Mouse (Mus musculus): Measurements from ENCODE around the gene Ubap1. TPM values are rescaled to one million over a fixed set of nuclear protein-coding genes. Genes with fewer than 3 reads are reported as not detected.

The Ubap1 gene
- polyA plus RNA-seq, 1 experiment from 2014 or later: 69.5 TPM

GRCm38 (mm10) chr4:41359358-41359757 lies 10.6 kb downstream of the Ubap1 start:
- Histone ChIP-seq H3K27ac (replicated peaks) (no peak overlapping the region), H3K4me2 (no peak overlapping the region), H3K9me3 (no peaks in the 10 kb centered on the region), H3K4me1 (replicated peaks) (no peaks in the 10 kb centered on the region), H3K36me3 (no peaks in the 10 kb centered on the region), H3K9ac (no peak overlapping the region), H3K4me3 (no peak overlapping the region), H3K27me3 (no peaks in the 10 kb centered on the region)
- ATAC-seq (ENCODE audit: low FRiP score, low read depth): no peak
- 92% methylated on average over 7 of the region's 7 CpGs for WGBS

GRCm38 (mm10) chr4:41361059-41361458 lies 12.3 kb downstream of the Ubap1 start:
- Histone ChIP-seq H3K27ac (replicated peaks) (no peak overlapping the region), H3K9me3 (no peaks in the 10 kb centered on the region), H3K4me2 (no peak overlapping the region), H3K9ac (no peak overlapping the region), H3K4me3 (no peak overlapping the region), H3K36me3 (no peaks in the 10 kb centered on the region), H3K27me3 (no peaks in the 10 kb centered on the region), H3K4me1 (replicated peaks) (no peaks in the 10 kb centered on the region)
- 90% methylated on average over 3 of the region's 3 CpGs for WGBS
- no peak for ATAC-seq (ENCODE audit: low FRiP score, low read depth)

- peaks cover 12% of the 10 kb centered on the region; the same call in 1 of the 2 replicates for H3K36me3 ChIP-seq
- H3K4me3 ChIP-seq: no peak overlapping the region
- H3K9ac ChIP-seq: no peak overlapping the region
- ATAC-seq (ENCODE audit: low FRiP score, low read depth): no peak
- H3K27ac ChIP-seq (replicated peaks): no peak overlapping the region
- no peaks in the 10 kb centered on the region for H3K9me3 ChIP-seq
- WGBS: 89% methylated on average over 4 of the region's 4 CpGs
- no peaks in the 10 kb centered on the region for H3K4me1 ChIP-seq (replicated peaks)
- H3K27me3 ChIP-seq: no peaks in the 10 kb centered on the region
- no peak overlapping the region for H3K4me2 ChIP-seq
These were observed 19.4 kb downstream of the Ubap1 start for GRCm38 (mm10) chr4:41368198-41368597.

- WGBS: 96% methylated on average over 9 of the region's 9 CpGs
- no peak overlapping the region for H3K4me2 ChIP-seq
- no peak overlapping the region for H3K9ac ChIP-seq
- no peak overlapping the region for H3K27ac ChIP-seq (replicated peaks)
- no peak for ATAC-seq (ENCODE audit: low FRiP score, low read depth)
- peaks cover 12% of the 10 kb centered on the region; the same call in 1 of the 2 replicates for H3K36me3 ChIP-seq
- H3K9me3 ChIP-seq: no peaks in the 10 kb centered on the region
- no peaks in the 10 kb centered on the region for H3K4me1 ChIP-seq (replicated peaks)
- H3K4me3 ChIP-seq: no peak overlapping the region
- no peaks in the 10 kb centered on the region for H3K27me3 ChIP-seq
These were observed 21.1 kb downstream of the Ubap1 start for GRCm38 (mm10) chr4:41369702-41370437.

GRCm38 (mm10) chr4:41377567-41377966 lies 28.8 kb downstream of the Ubap1 start:
- no peaks in the 10 kb centered on the region for H3K4me1 ChIP-seq (replicated peaks)
- H3K36me3 ChIP-seq: peaks cover 45% of the 10 kb centered on the region
- no peaks in the 10 kb centered on the region for H3K27me3 ChIP-seq
- H3K9ac ChIP-seq: no peak overlapping the region
- H3K4me3 ChIP-seq: no peak overlapping the region
- ATAC-seq (ENCODE audit: low FRiP score, low read depth): no peak
- H3K4me2 ChIP-seq: no peak overlapping the region
- H3K27ac ChIP-seq (replicated peaks): no peak overlapping the region
- no peaks in the 10 kb centered on the region for H3K9me3 ChIP-seq

GRCm38 (mm10) chr4:41381213-41381950 lies 32.6 kb downstream of the Ubap1 start:
- H3K27ac ChIP-seq (replicated peaks): no peak overlapping the region
- H3K4me1 ChIP-seq (replicated peaks): no peaks in the 10 kb centered on the region
- no peak for ATAC-seq (ENCODE audit: low FRiP score, low read depth)
- H3K36me3 ChIP-seq: peaks cover 39% of the 10 kb centered on the region
- no peak overlapping the region for H3K4me2 ChIP-seq
- H3K9me3 ChIP-seq: no peaks in the 10 kb centered on the region
- WGBS: 89% methylated on average over 5 of the region's 5 CpGs
- no peaks in the 10 kb centered on the region for H3K27me3 ChIP-seq
- H3K4me3 ChIP-seq: no peak overlapping the region
- H3K9ac ChIP-seq: no peak overlapping the region

GRCm38 (mm10) chr4:41386412-41386975 lies 37.7 kb downstream of the Ubap1 start:
- Histone ChIP-seq H3K9me3 (no peaks in the 10 kb centered on the region), H3K27ac (replicated peaks) (no peak overlapping the region), H3K4me3 (no peak overlapping the region), H3K4me1 (replicated peaks) (no peaks in the 10 kb centered on the region), H3K4me2 (no peak overlapping the region), H3K9ac (no peak overlapping the region), H3K27me3 (no peaks in the 10 kb centered on the region), H3K36me3 (peaks cover 23% of the 10 kb centered on the region)
- ATAC-seq (ENCODE audit: low FRiP score, low read depth): no peak
- 88% methylated on average over 1 of the region's 1 CpGs for WGBS

- 80% methylated on average over 7 of the region's 7 CpGs for WGBS
- H3K4me2 ChIP-seq: no peak overlapping the region
- H3K27ac ChIP-seq (replicated peaks): no peak overlapping the region
- H3K36me3 ChIP-seq: peaks cover 23% of the 10 kb centered on the region
- no peaks in the 10 kb centered on the region for H3K27me3 ChIP-seq
- no peaks in the 10 kb centered on the region for H3K4me1 ChIP-seq (replicated peaks)
- no peaks in the 10 kb centered on the region for H3K9me3 ChIP-seq
- H3K9ac ChIP-seq: no peak overlapping the region
- ATAC-seq (ENCODE audit: low FRiP score, low read depth): no peak
- H3K4me3 ChIP-seq: no peak overlapping the region
These were observed 39.1 kb downstream of the Ubap1 start for GRCm38 (mm10) chr4:41387755-41388469.

GRCm38 (mm10) chr4:41388616-41389015 lies 39.8 kb downstream of the Ubap1 start:
- no peak for ATAC-seq (ENCODE audit: low FRiP score, low read depth)
- 87% methylated on average over 5 of the region's 5 CpGs for WGBS
- H3K9me3 ChIP-seq: no peaks in the 10 kb centered on the region
- no peak overlapping the region for H3K9ac ChIP-seq
- H3K4me3 ChIP-seq: no peak overlapping the region
- no peak overlapping the region for H3K27ac ChIP-seq (replicated peaks)
- H3K36me3 ChIP-seq: peaks cover 20% of the 10 kb centered on the region
- no peaks in the 10 kb centered on the region for H3K4me1 ChIP-seq (replicated peaks)
- no peak overlapping the region for H3K4me2 ChIP-seq
- H3K27me3 ChIP-seq: no peaks in the 10 kb centered on the region

GRCm38 (mm10) chr4:41389240-41389639 lies 40.4 kb downstream of the Ubap1 start:
- no peak for ATAC-seq (ENCODE audit: low FRiP score, low read depth)
- H3K4me2 ChIP-seq: no peak overlapping the region
- no peak overlapping the region for H3K4me3 ChIP-seq
- peaks cover 20% of the 10 kb centered on the region for H3K36me3 ChIP-seq
- H3K4me1 ChIP-seq (replicated peaks): no peaks in the 10 kb centered on the region
- no peaks in the 10 kb centered on the region for H3K9me3 ChIP-seq
- H3K27ac ChIP-seq (replicated peaks): no peak overlapping the region
- 92% methylated on average over 5 of the region's 5 CpGs for WGBS
- no peak overlapping the region for H3K9ac ChIP-seq
- H3K27me3 ChIP-seq: no peaks in the 10 kb centered on the region

GRCm38 (mm10) chr4:41390122-41390521 lies 41.3 kb downstream of the Ubap1 start:
- H3K27ac ChIP-seq (replicated peaks): no peak overlapping the region
- no peaks in the 10 kb centered on the region for H3K27me3 ChIP-seq
- H3K4me3 ChIP-seq: no peak overlapping the region
- no peak overlapping the region for H3K4me2 ChIP-seq
- no peaks in the 10 kb centered on the region for H3K4me1 ChIP-seq (replicated peaks)
- ATAC-seq (ENCODE audit: low FRiP score, low read depth): peak; percentile 55
- H3K9ac ChIP-seq: no peak overlapping the region
- no peaks in the 10 kb centered on the region for H3K9me3 ChIP-seq
- 28% methylated on average over 3 of the region's 3 CpGs for WGBS
- H3K36me3 ChIP-seq: peaks cover 20% of the 10 kb centered on the region

GRCm38 (mm10) chr4:41391015-41391414 lies 42.2 kb downstream of the Ubap1 start:
- no peaks in the 10 kb centered on the region for H3K9me3 ChIP-seq
- H3K27me3 ChIP-seq: no peaks in the 10 kb centered on the region
- no peak overlapping the region for H3K4me3 ChIP-seq
- H3K27ac ChIP-seq (replicated peaks): no peak overlapping the region
- peaks cover 20% of the 10 kb centered on the region for H3K36me3 ChIP-seq
- no peak for ATAC-seq (ENCODE audit: low FRiP score, low read depth)
- H3K4me2 ChIP-seq: no peak overlapping the region
- H3K4me1 ChIP-seq (replicated peaks): no peaks in the 10 kb centered on the region
- 97% methylated on average over 2 of the region's 2 CpGs for WGBS
- H3K9ac ChIP-seq: no peak overlapping the region
